Mouse (Mus musculus): Measurements from ENCODE around the gene Hist1h2bm.
A peak's percentile ranks its signal among the peaks of the same experiment; 100 is the strongest.

DNA sequence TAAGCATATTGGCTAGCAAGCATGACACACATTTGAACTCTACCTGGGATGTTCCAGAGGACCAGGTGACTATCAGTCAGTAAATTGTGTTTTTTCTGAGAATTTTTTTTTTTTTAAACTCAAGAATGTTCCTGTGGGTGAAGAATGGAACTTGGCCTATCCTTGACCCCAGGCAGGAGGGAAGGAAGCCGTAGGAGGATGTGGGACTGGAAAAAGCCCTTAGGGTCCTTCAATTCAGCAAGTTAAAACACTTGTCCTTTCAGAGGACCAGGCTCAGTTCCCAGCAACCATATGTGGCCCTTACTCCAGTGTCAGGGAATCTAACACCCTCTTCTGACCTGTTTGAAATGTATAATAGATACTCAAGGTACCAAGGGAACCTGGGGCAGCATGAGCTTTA, 7.7 kb downstream of the Hist1h2bm start:
- TF ChIP-seq CTCF (IDR thresholded peaks at IDR 0.05; ENCODE audit: low read depth, low read length) (no peak), EP300 (IDR thresholded peaks at IDR 0.05; ENCODE audit: insufficient read depth, low read depth, low read length) (peak; percentile 94), POLR2A (IDR thresholded peaks at IDR 0.05; ENCODE audit: insufficient read depth, low read length) (no peak)
